Mouse (Mus musculus): ENCODE results near the gene Cebpzos. TPM values are rescaled to one million over a fixed set of nuclear protein-coding genes. Genes with fewer than 3 reads are reported as not detected.

Cebpzos gene
- polyA plus RNA-seq, 1 experiment from 2014 or later: 123 TPM

DNA sequence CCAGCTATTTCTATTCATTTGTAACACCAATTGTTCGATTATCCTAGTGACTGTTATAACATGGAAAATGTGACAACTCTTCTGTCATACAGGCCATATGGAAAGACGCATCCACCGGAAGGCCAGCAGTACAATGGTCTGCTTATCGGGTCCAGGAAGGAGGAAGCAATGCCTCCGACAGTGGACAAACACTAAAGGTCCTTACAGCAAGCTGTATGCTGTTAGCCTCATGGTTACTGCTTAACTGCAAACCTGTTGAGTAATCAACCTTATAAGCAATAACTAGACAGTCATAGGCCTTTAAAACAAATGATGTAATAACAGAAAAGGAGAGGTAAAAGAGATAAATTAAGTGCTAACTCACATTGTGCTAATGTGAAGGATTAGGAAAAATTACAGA is 34.9 kb downstream of the Cebpzos start:
- no peak overlapping the region for H3K4me2 ChIP-seq (replicated peaks)
- no peak for ATAC-seq
- H3K36me3 ChIP-seq: peaks cover 84% of the 10 kb centered on the region
- WGBS: 97% methylated on average over 5 of the region's 5 CpGs
- H3K4me3 ChIP-seq (replicated peaks): no peak overlapping the region
- no peak overlapping the region for H3K9ac ChIP-seq (replicated peaks)
- H3K27me3 ChIP-seq: no peaks in the 10 kb centered on the region
- no peak overlapping the region for H3K27ac ChIP-seq
- H3K9me3 ChIP-seq: no peaks in the 10 kb centered on the region
- H3K4me1 ChIP-seq (replicated peaks): no peaks in the 10 kb centered on the region

DNA sequence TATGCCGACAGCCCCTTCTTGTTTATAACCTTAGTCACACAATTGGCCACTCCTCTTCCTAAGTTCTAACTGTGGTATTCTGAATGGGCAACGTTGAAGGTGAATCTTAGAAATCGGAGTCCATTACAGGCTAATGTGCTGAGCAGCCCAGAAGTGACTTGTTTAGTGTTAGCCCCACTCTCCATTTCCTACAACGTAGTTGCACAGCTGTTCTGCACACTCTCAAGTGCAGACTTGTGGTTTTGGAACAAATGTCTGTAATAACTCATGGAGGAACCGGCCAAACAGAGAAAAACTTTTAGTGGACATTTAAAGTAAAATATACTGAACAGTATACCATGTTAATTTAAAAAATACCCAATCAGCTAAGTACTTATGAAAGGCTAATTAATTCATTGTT is 35.8 kb downstream of the Cebpzos start:
- no peak for ATAC-seq
- Histone ChIP-seq H3K27me3 (no peaks in the 10 kb centered on the region), H3K36me3 (peaks cover 81% of the 10 kb centered on the region), H3K27ac (no peak overlapping the region), H3K4me2 (replicated peaks) (no peak overlapping the region), H3K4me1 (replicated peaks) (no peaks in the 10 kb centered on the region), H3K4me3 (replicated peaks) (no peak overlapping the region), H3K9me3 (no peaks in the 10 kb centered on the region), H3K9ac (replicated peaks) (no peak overlapping the region)
- WGBS: 93% methylated on average over 5 of the region's 5 CpGs

- Histone ChIP-seq H3K4me1 (replicated peaks) (no peaks in the 10 kb centered on the region), H3K27ac (no peak overlapping the region), H3K9me3 (no peaks in the 10 kb centered on the region), H3K4me2 (replicated peaks) (no peak overlapping the region), H3K9ac (replicated peaks) (no peak overlapping the region), H3K27me3 (no peaks in the 10 kb centered on the region), H3K4me3 (replicated peaks) (no peak overlapping the region), H3K36me3 (peaks cover 79% of the 10 kb centered on the region)
- 91% methylated on average over 8 of the region's 8 CpGs for WGBS
- ATAC-seq: no peak
Observed at GRCm38 (mm10) chr17:78953240-78953639, 36.9 kb downstream of the Cebpzos start.

- H3K4me3 ChIP-seq (replicated peaks): no peak overlapping the region
- no peaks in the 10 kb centered on the region for H3K9me3 ChIP-seq
- no peaks in the 10 kb centered on the region for H3K4me1 ChIP-seq (replicated peaks)
- no peaks in the 10 kb centered on the region for H3K27me3 ChIP-seq
- H3K4me2 ChIP-seq (replicated peaks): no peak overlapping the region
- no peak overlapping the region for H3K27ac ChIP-seq
- no peak overlapping the region for H3K9ac ChIP-seq (replicated peaks)
- WGBS: 85% methylated on average over 6 of the region's 6 CpGs
- H3K36me3 ChIP-seq: peaks cover 49% of the 10 kb centered on the region
- no peak for ATAC-seq
Observed at GRCm38 (mm10) chr17:78959473-78959872, 43.2 kb downstream of the Cebpzos start.

GRCm38 (mm10) chr17:78964387-78964786 is 48.1 kb downstream of the Cebpzos start:
- no peaks in the 10 kb centered on the region for H3K4me1 ChIP-seq (replicated peaks)
- H3K9ac ChIP-seq (replicated peaks): no peak overlapping the region
- no peak for ATAC-seq
- WGBS: 90% methylated on average over 1 of the region's 1 CpGs
- peaks cover 25% of the 10 kb centered on the region for H3K36me3 ChIP-seq
- no peaks in the 10 kb centered on the region for H3K27me3 ChIP-seq
- no peak overlapping the region for H3K27ac ChIP-seq
- H3K4me2 ChIP-seq (replicated peaks): no peak overlapping the region
- H3K4me3 ChIP-seq (replicated peaks): no peak overlapping the region
- no peaks in the 10 kb centered on the region for H3K9me3 ChIP-seq

GRCm38 (mm10) chr17:78966092-78966883 is 50.0 kb downstream of the Cebpzos start:
- ATAC-seq: no peak
- Histone ChIP-seq H3K9ac (replicated peaks) (no peak overlapping the region), H3K9me3 (no peaks in the 10 kb centered on the region), H3K27ac (no peak overlapping the region), H3K4me1 (replicated peaks) (no peaks in the 10 kb centered on the region), H3K4me3 (replicated peaks) (no peak overlapping the region), H3K36me3 (peaks cover 25% of the 10 kb centered on the region), H3K27me3 (no peaks in the 10 kb centered on the region), H3K4me2 (replicated peaks) (no peak overlapping the region)
- 91% methylated on average over 11 of the region's 11 CpGs for WGBS

DNA sequence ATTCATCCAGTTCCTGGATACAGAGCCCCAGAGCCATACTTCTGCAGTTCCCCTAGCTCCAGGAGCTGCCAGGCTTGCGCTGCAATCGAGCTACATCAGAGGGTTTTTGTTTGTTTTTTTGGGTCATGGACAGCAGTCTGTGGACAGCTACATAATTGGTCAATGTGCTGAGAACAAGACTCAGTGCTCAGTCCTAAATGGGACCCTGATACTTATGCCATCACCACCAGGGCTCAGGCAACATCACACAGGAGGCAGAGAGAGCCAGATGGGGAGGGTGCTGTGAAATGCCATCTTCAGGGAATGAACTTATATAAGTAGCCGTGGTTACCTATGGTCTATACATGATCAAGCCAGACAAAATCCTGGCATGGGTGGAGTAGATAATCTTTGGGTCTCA is 52.2 kb downstream of the Cebpzos start:
- H3K4me3 ChIP-seq (replicated peaks): no peak overlapping the region
- H3K4me2 ChIP-seq (replicated peaks): no peak overlapping the region
- no peak overlapping the region for H3K9ac ChIP-seq (replicated peaks)
- WGBS: 88% methylated on average over 3 of the region's 3 CpGs
- no peak overlapping the region for H3K27ac ChIP-seq
- H3K9me3 ChIP-seq: no peaks in the 10 kb centered on the region
- no peak for ATAC-seq
- H3K4me1 ChIP-seq (replicated peaks): no peaks in the 10 kb centered on the region
- H3K36me3 ChIP-seq: peaks cover 21% of the 10 kb centered on the region
- no peaks in the 10 kb centered on the region for H3K27me3 ChIP-seq

Other genes starting within 250 kb of the Cebpzos start
- gene Strn, start 179.3 kb upstream of the Cebpzos start, polyA plus RNA-seq (2015; fragmentation: Nextera tagmentation; extraction: Ambion mirVana): 5.0 and 5.2 TPM in 2 replicates
- gene Heatr5b, start 81.1 kb upstream of the Cebpzos start, polyA plus RNA-seq (2015; fragmentation: Nextera tagmentation; extraction: Ambion mirVana): 21.7 and 22.6 TPM in 2 replicates
- 45.9 and 53.5 TPM in 2 replicates for gene Gpatch11, start 80.9 kb upstream of the Cebpzos start, polyA plus RNA-seq (2015; fragmentation: Nextera tagmentation; extraction: Ambion mirVana)
- 3.0 and 3.4 TPM in 2 replicates for gene Eif2ak2, start 33.9 kb upstream of the Cebpzos start, polyA plus RNA-seq (2015; fragmentation: Nextera tagmentation; extraction: Ambion mirVana)
- 0.28 TPM in 1 of 2 replicates, not detected in the other for gene Sult6b1, start 9.5 kb upstream of the Cebpzos start, polyA plus RNA-seq (2015; fragmentation: Nextera tagmentation; extraction: Ambion mirVana)
- gene Cebpz, start 20.6 kb downstream of the Cebpzos start, polyA plus RNA-seq (2015; fragmentation: Nextera tagmentation; extraction: Ambion mirVana): 58.6 and 68.4 TPM in 2 replicates
- gene Ndufaf7, start 20.6 kb downstream of the Cebpzos start, polyA plus RNA-seq (2015; fragmentation: Nextera tagmentation; extraction: Ambion mirVana): 52.6 and 61.6 TPM in 2 replicates
- 20.8 and 21.0 TPM in 2 replicates for gene Prkd3, start 104.3 kb downstream of the Cebpzos start, polyA plus RNA-seq (2015; fragmentation: Nextera tagmentation; extraction: Ambion mirVana)
- 11.7 and 12.6 TPM in 2 replicates for gene Qpct, start 135.4 kb downstream of the Cebpzos start, polyA plus RNA-seq (2015; fragmentation: Nextera tagmentation; extraction: Ambion mirVana)